Mouse (Mus musculus) G1E (cell line): ENCODE measurements around the gene B3gnt2.

Source experiments
- CTCF ChIP-seq: IDR thresholded peaks from 2 replicates; pipeline ENCODE4 v1.5.1; 2012; ENCODE audit warnings: low read depth, low read length, inconsistent platforms, mixed read lengths
- POLR2AphosphoS5 ChIP-seq: IDR thresholded peaks from 2 replicates; pipeline ENCODE4 v1.6.1; 2012; ENCODE audit warnings: low read depth, low read length, inconsistent platforms; ENCODE audit not compliant: insufficient replicate concordance

DNA sequence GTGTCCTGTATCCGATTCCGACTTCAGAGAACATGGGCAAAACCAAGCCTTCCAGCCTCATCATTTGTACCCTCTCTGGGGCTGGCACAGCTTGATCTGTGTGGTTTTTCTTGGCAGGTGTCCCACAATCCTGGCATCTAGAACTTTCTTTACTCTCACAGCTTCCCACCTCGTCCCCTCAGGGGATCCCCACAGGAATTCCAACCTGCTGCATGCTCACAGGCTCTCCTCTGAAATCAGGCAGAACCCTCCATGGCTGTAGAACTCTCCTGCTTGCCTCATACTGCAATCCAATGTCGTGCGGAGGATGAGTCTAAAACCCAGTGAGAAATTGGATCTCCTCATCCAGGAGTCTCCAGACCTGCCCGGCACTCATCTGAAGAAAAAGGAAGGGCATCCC, 34.1 kb downstream of the B3gnt2 start:
- no peak for TF ChIP-seq POLR2AphosphoS5
- no peak for TF ChIP-seq CTCF
